Mouse (Mus musculus) limb, embryonic 15.5 days (tissue): ENCODE measurements around the gene Snx33. TPM values are rescaled to one million over a fixed set of nuclear protein-coding genes. Genes with fewer than 3 reads are reported as not detected.

Experiments
- ATAC-seq: fragments of 200-750 bp; cut with Nextera tagmentation; 2 replicates; pipeline ENCODE4 v1.8.0; 2017; ENCODE audit warnings: low read depth, moderate TSS enrichment; ENCODE audit not compliant: insufficient number of reproducible peaks, low FRiP score, low TSS enrichment
- H3K27ac ChIP-seq: fragments of 300-500 bp; sonication (generic); 2 replicates; pipeline ENCODE4 v1.5.1; 2015; ENCODE audit warnings: moderate library complexity, mild to moderate bottlenecking, inconsistent platforms
- H3K27me3 ChIP-seq: fragments of 300-500 bp; sonication (generic); 2 replicates; pipeline ENCODE4 v1.6.1; 2015; ENCODE audit warnings: inconsistent platforms
- H3K36me3 ChIP-seq: fragments of 300-500 bp; sonication (generic); 2 replicates; pipeline ENCODE4 v1.6.1; 2015; ENCODE audit warnings: inconsistent platforms
- H3K4me1 ChIP-seq: fragments of 300-500 bp; sonication (generic); 2 replicates; pipeline ENCODE4 v1.6.1; 2015; ENCODE audit warnings: inconsistent platforms
- H3K4me2 ChIP-seq: fragments of 300-500 bp; sonication (generic); 2 replicates; pipeline ENCODE4 v1.6.1; 2015; ENCODE audit warnings: mild to moderate bottlenecking, inconsistent platforms
- H3K4me3 ChIP-seq: fragments of 300-500 bp; sonication (generic); 2 replicates; pipeline ENCODE4 v1.5.1; 2015; ENCODE audit warnings: mild to moderate bottlenecking, inconsistent platforms
- H3K9ac ChIP-seq: fragments of 300-500 bp; sonication (generic); 2 replicates; pipeline ENCODE4 v1.6.1; 2015; ENCODE audit warnings: inconsistent platforms
- H3K9me3 ChIP-seq: fragments of 300-500 bp; sonication (generic); 2 replicates; pipeline ENCODE4 v1.6.1; 2016; ENCODE audit warnings: inconsistent platforms
- WGBS: fragments of 180-500 bp; shearing (Covaris S2); methylation state at CpG from one replicate; pipeline ENCODE4 v1.1.7; 2015; 5-methylcytosine and 5-hydroxymethylcytosine counted together
- polyA plus RNA-seq: library from polyadenylated mRNA; unstranded; fragments of >200 nt; fragmentation: Nextera tagmentation; extraction: Ambion mirVana; gene quantifications from 2 replicates; pipeline ENCODE4 v1.2.1, GENCODE M21; 2015

Snx33 gene
- polyA plus RNA-seq, 1 experiment from 2014 or later: 10.9 TPM

GRCm38 (mm10) chr9:56886113-56886512 is 42.1 kb downstream of the Snx33 start:
- Histone ChIP-seq H3K4me3 (no peak overlapping the region), H3K4me2 (no peak overlapping the region), H3K27me3 (no peaks in the 10 kb centered on the region; the same call in 1 of the 2 replicates), H3K36me3 (peaks cover 73% of the 10 kb centered on the region), H3K4me1 (peaks cover 31% of the 10 kb centered on the region), H3K27ac (no peak overlapping the region), H3K9me3 (no peaks in the 10 kb centered on the region), H3K9ac (no peak overlapping the region)
- 56% methylated on average over 13 of the region's 13 CpGs for WGBS
- ATAC-seq: no peak

- H3K4me2 ChIP-seq: no peak overlapping the region
- no peak overlapping the region for H3K4me3 ChIP-seq
- no peaks in the 10 kb centered on the region for H3K27me3 ChIP-seq
- 89% methylated on average over 4 of the region's 4 CpGs for WGBS
- no peak overlapping the region for H3K9ac ChIP-seq
- H3K27ac ChIP-seq: no peak overlapping the region
- peaks cover 42% of the 10 kb centered on the region for H3K4me1 ChIP-seq
- ATAC-seq: no peak
- no peaks in the 10 kb centered on the region for H3K9me3 ChIP-seq
- H3K36me3 ChIP-seq: peaks cover 59% of the 10 kb centered on the region
Observed at GRCm38 (mm10) chr9:56884328-56884727, 43.8 kb downstream of the Snx33 start.

- H3K27me3 ChIP-seq: no peaks in the 10 kb centered on the region
- H3K4me1 ChIP-seq: peaks cover 49% of the 10 kb centered on the region
- no peak overlapping the region for H3K4me2 ChIP-seq
- peak overlapping the region; percentile 76; the same call in 1 of the 2 replicates for H3K27ac ChIP-seq
- H3K9me3 ChIP-seq: no peaks in the 10 kb centered on the region
- no peak for ATAC-seq
- peaks cover 50% of the 10 kb centered on the region for H3K36me3 ChIP-seq
- WGBS: 72% methylated on average over 7 of the region's 7 CpGs
- no peak overlapping the region for H3K4me3 ChIP-seq
- H3K9ac ChIP-seq: no peak overlapping the region
Observed at GRCm38 (mm10) chr9:56883470-56883869, 44.7 kb downstream of the Snx33 start.

GRCm38 (mm10) chr9:56882818-56883217 is 45.4 kb downstream of the Snx33 start:
- ATAC-seq: peak; percentile 18; the same call in 1 of the 2 replicates

GRCm38 (mm10) chr9:56882283-56882682 is 45.9 kb downstream of the Snx33 start:
- 51% methylated on average over 4 of the region's 4 CpGs for WGBS
- no peak overlapping the region for H3K9ac ChIP-seq
- no peak overlapping the region for H3K4me3 ChIP-seq
- peaks cover 53% of the 10 kb centered on the region for H3K4me1 ChIP-seq
- H3K4me2 ChIP-seq: no peak overlapping the region
- no peaks in the 10 kb centered on the region for H3K27me3 ChIP-seq
- H3K36me3 ChIP-seq: peaks cover 38% of the 10 kb centered on the region
- no peaks in the 10 kb centered on the region for H3K9me3 ChIP-seq
- ATAC-seq: no peak
- peak overlapping the region; percentile 76 for H3K27ac ChIP-seq

More at GRCm38 (mm10) chr9:56882818-56883217, 45.4 kb downstream of the Snx33 start:
- H3K4me3 ChIP-seq: no peak overlapping the region
- 34% methylated on average over 12 of the region's 12 CpGs for WGBS
- H3K27ac ChIP-seq: peak overlapping the region; percentile 76
- no peak overlapping the region for H3K4me2 ChIP-seq
- peaks cover 44% of the 10 kb centered on the region for H3K36me3 ChIP-seq
- no peak overlapping the region for H3K9ac ChIP-seq
- no peaks in the 10 kb centered on the region for H3K9me3 ChIP-seq
- H3K4me1 ChIP-seq: peaks cover 49% of the 10 kb centered on the region
- H3K27me3 ChIP-seq: no peaks in the 10 kb centered on the region

- Histone ChIP-seq H3K4me2 (no peak overlapping the region), H3K27me3 (no peaks in the 10 kb centered on the region), H3K9ac (no peak overlapping the region), H3K4me1 (peaks cover 60% of the 10 kb centered on the region), H3K4me3 (no peak overlapping the region), H3K27ac (peak overlapping the region; percentile 76), H3K9me3 (no peaks in the 10 kb centered on the region), H3K36me3 (peaks cover 37% of the 10 kb centered on the region)
- ATAC-seq: peak; percentile 56
- WGBS: 75% methylated on average over 3 of the region's 3 CpGs
Observed at GRCm38 (mm10) chr9:56881539-56882082, 46.6 kb downstream of the Snx33 start.

- Histone ChIP-seq H3K27me3 (no peaks in the 10 kb centered on the region), H3K4me1 (peaks cover 67% of the 10 kb centered on the region), H3K27ac (peak overlapping the region; percentile 76), H3K9me3 (no peaks in the 10 kb centered on the region), H3K9ac (no peak overlapping the region), H3K36me3 (peaks cover 29% of the 10 kb centered on the region), H3K4me3 (no peak overlapping the region), H3K4me2 (0 out of 2 replicates have a peak overlapping the region, but pooled peaks have one; percentile 3)
- 36% methylated on average over 9 of the region's 9 CpGs for WGBS
- peak; percentile 44 for ATAC-seq
Observed at GRCm38 (mm10) chr9:56880790-56881189, 47.4 kb downstream of the Snx33 start.

- peaks cover 79% of the 10 kb centered on the region for H3K4me1 ChIP-seq
- peak overlapping the region; percentile 75 for H3K27ac ChIP-seq
- no peaks in the 10 kb centered on the region for H3K27me3 ChIP-seq
- H3K9me3 ChIP-seq: no peaks in the 10 kb centered on the region
- 0 out of 2 replicates have a peak, but pooled peaks cover 6% of the 10 kb centered on the region for H3K36me3 ChIP-seq
- no peak overlapping the region for H3K4me3 ChIP-seq
- H3K9ac ChIP-seq: no peak overlapping the region
- 55% methylated on average over 5 of the region's 5 CpGs for WGBS
- no peak overlapping the region for H3K4me2 ChIP-seq
- ATAC-seq: no peak
Observed at GRCm38 (mm10) chr9:56877284-56877683, 50.9 kb downstream of the Snx33 start.

GRCm38 (mm10) chr9:56876784-56877183 is 51.4 kb downstream of the Snx33 start:
- WGBS: 28% methylated on average over 9 of the region's 9 CpGs
- no peaks in the 10 kb centered on the region for H3K27me3 ChIP-seq
- peak overlapping the region; percentile 75 for H3K27ac ChIP-seq
- H3K36me3 ChIP-seq: 0 out of 2 replicates have a peak, but pooled peaks cover 6% of the 10 kb centered on the region
- ATAC-seq: no peak
- no peaks in the 10 kb centered on the region for H3K9me3 ChIP-seq
- H3K9ac ChIP-seq: no peak overlapping the region
- peaks cover 79% of the 10 kb centered on the region for H3K4me1 ChIP-seq
- H3K4me3 ChIP-seq: no peak overlapping the region
- no peak overlapping the region for H3K4me2 ChIP-seq

GRCm38 (mm10) chr9:56873097-56873496 is 55.1 kb downstream of the Snx33 start:
- Histone ChIP-seq H3K27ac (peak overlapping the region; percentile 54), H3K4me2 (no peak overlapping the region), H3K4me1 (peaks cover 87% of the 10 kb centered on the region), H3K36me3 (peaks cover 15% of the 10 kb centered on the region; the same call in 1 of the 2 replicates), H3K9me3 (no peaks in the 10 kb centered on the region), H3K9ac (no peak overlapping the region), H3K4me3 (no peak overlapping the region), H3K27me3 (no peaks in the 10 kb centered on the region)
- no peak for ATAC-seq
- WGBS: 38% methylated on average over 1 of the region's 1 CpGs

- Histone ChIP-seq H3K27ac (peak overlapping the region; percentile 90), H3K4me3 (no peak overlapping the region), H3K4me2 (no peak overlapping the region), H3K27me3 (no peaks in the 10 kb centered on the region), H3K36me3 (peaks cover 15% of the 10 kb centered on the region; the same call in 1 of the 2 replicates), H3K4me1 (peaks cover 90% of the 10 kb centered on the region), H3K9ac (no peak overlapping the region), H3K9me3 (no peaks in the 10 kb centered on the region)
- 59% methylated on average over 5 of the region's 5 CpGs for WGBS
- no peak for ATAC-seq
Observed at GRCm38 (mm10) chr9:56872105-56872903, 55.9 kb downstream of the Snx33 start.

- no peak overlapping the region for H3K4me3 ChIP-seq
- no peak for ATAC-seq
- H3K27me3 ChIP-seq: no peaks in the 10 kb centered on the region
- H3K9me3 ChIP-seq: no peaks in the 10 kb centered on the region
- peaks cover 9% of the 10 kb centered on the region; the same call in 1 of the 2 replicates for H3K36me3 ChIP-seq
- H3K4me2 ChIP-seq: peak overlapping the region; percentile 11; the same call in 1 of the 2 replicates
- WGBS: 38% methylated on average over 5 of the region's 5 CpGs
- H3K4me1 ChIP-seq: peaks cover 90% of the 10 kb centered on the region
- peak overlapping the region; percentile 90 for H3K27ac ChIP-seq
- H3K9ac ChIP-seq: no peak overlapping the region
Observed at GRCm38 (mm10) chr9:56871191-56871590, 57.0 kb downstream of the Snx33 start.
